Mouse (Mus musculus) gastrocnemius, postnatal 14 days (tissue): ENCODE data around the gene Prrt2. TPM values are rescaled to one million over a fixed set of nuclear protein-coding genes. Genes with fewer than 3 reads are reported as not detected.

Source experiments
- microRNA-seq, 2 experiments: library from miRNA; unstranded; fragments of <30 nt; microRNA quantifications; one replicate each; pipeline ENCODE4 v1.2.0; 2021
- total RNA-seq, 2 experiments: library from RNA; stranded (reverse); gene quantifications; 2 replicates each; pipeline ENCODE4 v1.2.3; 2021

Prrt2 gene
- total RNA-seq, 2 experiments from 2014 or later: 1.6 TPM

Small RNA genes lying within 50 kb of the gene (microRNA-seq; reads per million reads assigned to microRNA genes)
- 0 reads per million in 2 experiments for gene Gm44343

Other genes with a start within 250 kb of the Prrt2 start
- gene Ypel3, start 244.3 kb downstream of the Prrt2 start, total RNA-seq: 10 to 100 TPM; 52.4 to 64.9 TPM
- gene Tbx6, start 239.7 kb downstream of the Prrt2 start, total RNA-seq: under 1 TPM; 0.31 to 0.55 TPM
- gene Ppp4c, start 228.7 kb downstream of the Prrt2 start, total RNA-seq: 10 to 100 TPM; 28.0 to 33.6 TPM
- gene Fam57b, start 223.5 kb downstream of the Prrt2 start, total RNA-seq: 10 to 100 TPM; 12.5 to 14.2 TPM
- not detected for gene 4930451I11Rik, start 189.6 kb downstream of the Prrt2 start, total RNA-seq
- gene Doc2a, start 173.8 kb downstream of the Prrt2 start, total RNA-seq: not detected
- gene Hirip3, start 159.2 kb downstream of the Prrt2 start, total RNA-seq: 1 to 10 TPM; 6.1 to 8.5 TPM
- 10 to 100 TPM; 13.7 to 14.1 TPM for gene Ino80e, start 158.8 kb downstream of the Prrt2 start, total RNA-seq
- gene Taok2, start 136.5 kb downstream of the Prrt2 start, total RNA-seq: 10 to 100 TPM; 33.1 to 33.5 TPM
- 10 to 100 TPM; 11.9 to 13.1 TPM for gene Tmem219, start 98.3 kb downstream of the Prrt2 start, total RNA-seq
- gene Kctd13, start 92.3 kb downstream of the Prrt2 start, total RNA-seq: 1 to 10 TPM; 2.5 to 3.2 TPM
- gene Asphd1, start 71.6 kb downstream of the Prrt2 start, total RNA-seq: not detected
- gene Sez6l2, start 70.6 kb downstream of the Prrt2 start, total RNA-seq: 1 to 10 TPM; 7.3 to 7.5 TPM
- 10 to 100 TPM; 34.9 to 38.5 TPM for gene Cdipt, start 45.3 kb downstream of the Prrt2 start, total RNA-seq
- under 1 TPM; 0.59 to 0.78 TPM for gene Cdiptos, start 45.1 kb downstream of the Prrt2 start, total RNA-seq
- 10 to 100 TPM; 19.5 to 27.1 TPM for gene Mvp, start 6.6 kb downstream of the Prrt2 start, total RNA-seq
- gene Pagr1b, start 4.7 kb downstream of the Prrt2 start, total RNA-seq: under 1 TPM in 1 of 2 experiments, not detected in 1; 0.97 TPM
- gene Pagr1a, start 3.9 kb downstream of the Prrt2 start, total RNA-seq: 10 to 100 TPM in 1 of 2 experiments, 1 to 10 TPM in 1; 8.6 to 15.3 TPM
- 10 to 100 TPM; 11.1 to 11.6 TPM for gene Gm42742, start 114 bp downstream of the Prrt2 start, total RNA-seq
- gene Maz, start 5.8 kb upstream of the Prrt2 start, total RNA-seq: 10 to 100 TPM; 53.6 to 58.2 TPM
- 1 to 10 TPM; 5.1 to 6.0 TPM for gene Kif22, start 21.3 kb upstream of the Prrt2 start, total RNA-seq
- not detected for gene Zg16, start 66.1 kb upstream of the Prrt2 start, total RNA-seq
- under 1 TPM; 0.95 to 0.96 TPM for gene AI467606, start 70.1 kb upstream of the Prrt2 start, total RNA-seq
- 1 to 10 TPM in 1 of 2 experiments, under 1 TPM in 1; 0.97 to 1.4 TPM for gene Qprt, start 101.0 kb upstream of the Prrt2 start, total RNA-seq
- under 1 TPM; 0.24 to 0.27 TPM for gene Spn, start 116.6 kb upstream of the Prrt2 start, total RNA-seq
- 10 to 100 TPM; 30.0 to 32.0 TPM for gene Cd2bp2, start 174.8 kb upstream of the Prrt2 start, total RNA-seq
- 10 to 100 TPM; 32.1 to 32.9 TPM for gene Tbc1d10b, start 187.3 kb upstream of the Prrt2 start, total RNA-seq
- gene Mylpf, start 187.7 kb upstream of the Prrt2 start, total RNA-seq: over 10,000 TPM; 57,620 to 58,231 TPM
- gene Zfp553, start 211.8 kb upstream of the Prrt2 start, total RNA-seq: 1 to 10 TPM; 4.2 to 5.4 TPM
- gene Sept1, start 211.9 kb upstream of the Prrt2 start, total RNA-seq: 1 to 10 TPM; 4.2 to 5.0 TPM
- gene Zfp771, start 223.1 kb upstream of the Prrt2 start, total RNA-seq: 10 to 100 TPM; 18.0 to 21.6 TPM
- gene Dctpp1, start 239.5 kb upstream of the Prrt2 start, total RNA-seq: 10 to 100 TPM; 24.7 to 27.0 TPM